Mouse (Mus musculus): ENCODE data around the gene Rab3ip. TPM values are rescaled to one million over a fixed set of nuclear protein-coding genes. Genes with fewer than 3 reads are reported as not detected.

The Rab3ip gene
- polyA plus RNA-seq, 1 experiment from 2014 or later: 25.0 TPM

GRCm38 (mm10) chr10:116915286-116915685 is 35.3 kb downstream of the Rab3ip start:
- Histone ChIP-seq H3K4me2 (no peak overlapping the region), H3K9me3 (no peaks in the 10 kb centered on the region), H3K4me3 (no peak overlapping the region), H3K4me1 (peaks cover 6% of the 10 kb centered on the region; the same call in 1 of the 2 replicates), H3K9ac (no peak overlapping the region), H3K27me3 (no peaks in the 10 kb centered on the region), H3K27ac (no peak overlapping the region), H3K36me3 (peaks cover 32% of the 10 kb centered on the region)
- no peak for ATAC-seq (ENCODE audit: insufficient number of reproducible peaks, low FRiP score, low TSS enrichment, low read depth)
- 92% methylated on average over 8 of the region's 8 CpGs for WGBS

GRCm38 (mm10) chr10:116914586-116914985 is 36.0 kb downstream of the Rab3ip start:
- Histone ChIP-seq H3K4me1 (peaks cover 6% of the 10 kb centered on the region; the same call in 1 of the 2 replicates), H3K27me3 (no peaks in the 10 kb centered on the region), H3K36me3 (peaks cover 39% of the 10 kb centered on the region), H3K27ac (no peak overlapping the region), H3K4me2 (no peak overlapping the region), H3K9me3 (no peaks in the 10 kb centered on the region), H3K4me3 (no peak overlapping the region), H3K9ac (no peak overlapping the region)
- WGBS: 84% methylated on average over 9 of the region's 9 CpGs
- no peak for ATAC-seq (ENCODE audit: insufficient number of reproducible peaks, low FRiP score, low TSS enrichment, low read depth)

- no peaks in the 10 kb centered on the region for H3K9me3 ChIP-seq
- H3K36me3 ChIP-seq: peaks cover 47% of the 10 kb centered on the region
- no peak for ATAC-seq (ENCODE audit: insufficient number of reproducible peaks, low FRiP score, low TSS enrichment, low read depth)
- 82% methylated on average over 17 of the region's 17 CpGs for WGBS
- no peaks in the 10 kb centered on the region for H3K27me3 ChIP-seq
- peaks cover 6% of the 10 kb centered on the region; the same call in 1 of the 2 replicates for H3K4me1 ChIP-seq
- no peak overlapping the region for H3K9ac ChIP-seq
- H3K4me3 ChIP-seq: no peak overlapping the region
- H3K27ac ChIP-seq: no peak overlapping the region
- H3K4me2 ChIP-seq: no peak overlapping the region
These were observed 36.8 kb downstream of the Rab3ip start for GRCm38 (mm10) chr10:116913647-116914273.

- H3K9ac ChIP-seq: no peak overlapping the region
- no peak overlapping the region for H3K4me3 ChIP-seq
- peaks cover 6% of the 10 kb centered on the region; the same call in 1 of the 2 replicates for H3K4me1 ChIP-seq
- no peak overlapping the region for H3K4me2 ChIP-seq
- no peaks in the 10 kb centered on the region for H3K9me3 ChIP-seq
- H3K27ac ChIP-seq: 0 out of 2 replicates have a peak overlapping the region, but pooled peaks have one; percentile 24
- H3K36me3 ChIP-seq: peaks cover 48% of the 10 kb centered on the region
- 66% methylated on average over 9 of the region's 9 CpGs for WGBS
- no peaks in the 10 kb centered on the region for H3K27me3 ChIP-seq
- no peak for ATAC-seq (ENCODE audit: insufficient number of reproducible peaks, low FRiP score, low TSS enrichment, low read depth)
These were observed 37.7 kb downstream of the Rab3ip start for GRCm38 (mm10) chr10:116912850-116913249.

- no peaks in the 10 kb centered on the region for H3K9me3 ChIP-seq
- H3K9ac ChIP-seq: no peak overlapping the region
- H3K4me1 ChIP-seq: peaks cover 6% of the 10 kb centered on the region; the same call in 1 of the 2 replicates
- no peak overlapping the region for H3K4me3 ChIP-seq
- ATAC-seq (ENCODE audit: insufficient number of reproducible peaks, low FRiP score, low TSS enrichment, low read depth): no peak
- WGBS: 79% methylated on average over 15 of the region's 15 CpGs
- H3K27ac ChIP-seq: no peak overlapping the region
- no peak overlapping the region for H3K4me2 ChIP-seq
- no peaks in the 10 kb centered on the region for H3K27me3 ChIP-seq
- peaks cover 66% of the 10 kb centered on the region for H3K36me3 ChIP-seq
These were observed 41.5 kb downstream of the Rab3ip start for GRCm38 (mm10) chr10:116908901-116909642.

- no peaks in the 10 kb centered on the region for H3K4me1 ChIP-seq
- peaks cover 53% of the 10 kb centered on the region for H3K36me3 ChIP-seq
- H3K9me3 ChIP-seq: no peaks in the 10 kb centered on the region
- no peak overlapping the region for H3K9ac ChIP-seq
- no peak overlapping the region for H3K4me2 ChIP-seq
- no peak for ATAC-seq (ENCODE audit: insufficient number of reproducible peaks, low FRiP score, low TSS enrichment, low read depth)
- no peak overlapping the region for H3K27ac ChIP-seq
- no peak overlapping the region for H3K4me3 ChIP-seq
- WGBS: 92% methylated on average over 9 of the region's 9 CpGs
- H3K27me3 ChIP-seq: no peaks in the 10 kb centered on the region
These were observed 43.8 kb downstream of the Rab3ip start for GRCm38 (mm10) chr10:116906794-116907193.

- ATAC-seq (ENCODE audit: insufficient number of reproducible peaks, low FRiP score, low TSS enrichment, low read depth): no peak
These were observed 46.1 kb downstream of the Rab3ip start for GRCm38 (mm10) chr10:116904503-116904908.

GRCm38 (mm10) chr10:116896336-116897177 is 54.0 kb downstream of the Rab3ip start, which contains the start of gene Myrfl:
TSS of gene Myrfl (minus strand) at chr10:116896919.
- no peaks in the 10 kb centered on the region for H3K27me3 ChIP-seq
- no peak within 1 kb of the TSS for H3K27ac ChIP-seq
- WGBS: 81% methylated on average over 17 of the region's 17 CpGs
- 0 out of 2 replicates have a peak, but pooled peaks cover 7% of the 10 kb centered on the region for H3K4me1 ChIP-seq
- H3K4me3 ChIP-seq: no peak within 1 kb of the TSS
- no peaks in the 10 kb centered on the region for H3K36me3 ChIP-seq
- H3K9me3 ChIP-seq: no peaks in the 10 kb centered on the region
- no peak within 1 kb of the TSS for H3K9ac ChIP-seq
- ATAC-seq (ENCODE audit: insufficient number of reproducible peaks, low FRiP score, low TSS enrichment, low read depth): no peak
- no peak within 1 kb of the TSS for H3K4me2 ChIP-seq

More at GRCm38 (mm10) chr10:116904503-116904908, 46.1 kb downstream of the Rab3ip start:
- Histone ChIP-seq H3K9ac (no peak overlapping the region), H3K4me1 (no peaks in the 10 kb centered on the region), H3K27ac (no peak overlapping the region), H3K4me2 (no peak overlapping the region), H3K27me3 (no peaks in the 10 kb centered on the region), H3K36me3 (peaks cover 40% of the 10 kb centered on the region), H3K9me3 (no peaks in the 10 kb centered on the region), H3K4me3 (no peak overlapping the region)
- WGBS: 83% methylated on average over 10 of the region's 10 CpGs

- Histone ChIP-seq H3K4me3 (no peak overlapping the region), H3K27ac (no peak overlapping the region), H3K4me2 (no peak overlapping the region), H3K27me3 (no peaks in the 10 kb centered on the region), H3K36me3 (no peaks in the 10 kb centered on the region), H3K9me3 (no peaks in the 10 kb centered on the region), H3K9ac (no peak overlapping the region), H3K4me1 (0 out of 2 replicates have a peak, but pooled peaks cover 7% of the 10 kb centered on the region)
- peak; percentile 58; the same call in 1 of the 2 replicates for ATAC-seq (ENCODE audit: insufficient number of reproducible peaks, low FRiP score, low TSS enrichment, low read depth)
- 67% methylated on average over 12 of the region's 12 CpGs for WGBS
These were observed 55.3 kb downstream of the Rab3ip start for GRCm38 (mm10) chr10:116895108-116895833.

GRCm38 (mm10) chr10:116894540-116894939 is 56.0 kb downstream of the Rab3ip start:
- no peak overlapping the region for H3K9ac ChIP-seq
- 0 out of 2 replicates have a peak, but pooled peaks cover 7% of the 10 kb centered on the region for H3K4me1 ChIP-seq
- no peak for ATAC-seq (ENCODE audit: insufficient number of reproducible peaks, low FRiP score, low TSS enrichment, low read depth)
- H3K4me2 ChIP-seq: no peak overlapping the region
- H3K36me3 ChIP-seq: no peaks in the 10 kb centered on the region
- H3K27me3 ChIP-seq: no peaks in the 10 kb centered on the region
- no peaks in the 10 kb centered on the region for H3K9me3 ChIP-seq
- whole genome bisulfite sequencing: 56% methylated on average over 6 of the region's 6 CpGs
- no peak overlapping the region for H3K4me3 ChIP-seq
- no peak overlapping the region for H3K27ac ChIP-seq

- WGBS: 14% methylated on average over 3 of the region's 3 CpGs
- Histone ChIP-seq H3K27ac (no peak overlapping the region), H3K4me1 (0 out of 2 replicates have a peak, but pooled peaks cover 7% of the 10 kb centered on the region)
These were observed 56.8 kb downstream of the Rab3ip start for GRCm38 (mm10) chr10:116893753-116894152.

More at GRCm38 (mm10) chr10:116893753-116894152, 56.8 kb downstream of the Rab3ip start:
- no peak overlapping the region for H3K9ac ChIP-seq
- H3K27me3 ChIP-seq: no peaks in the 10 kb centered on the region
- no peak overlapping the region for H3K4me3 ChIP-seq
- H3K4me2 ChIP-seq: no peak overlapping the region
- ATAC-seq (ENCODE audit: insufficient number of reproducible peaks, low FRiP score, low TSS enrichment, low read depth): no peak
- no peaks in the 10 kb centered on the region for H3K9me3 ChIP-seq
- no peaks in the 10 kb centered on the region for H3K36me3 ChIP-seq
